Mouse (Mus musculus): ENCODE measurements around the gene Bcas1. TPM values are rescaled to one million over a fixed set of nuclear protein-coding genes. Genes with fewer than 3 reads are reported as not detected.

The Bcas1 gene
- polyA plus RNA-seq, 1 experiment from 2014 or later = 1.8 TPM

- H3K36me3 ChIP-seq (ENCODE audit: control insufficient read depth, insufficient read depth, low read length) = no peaks in the 10 kb centered on the region
- H3K9me3 ChIP-seq (ENCODE audit: control insufficient read depth, low read length) = no peaks in the 10 kb centered on the region
- peak overlapping the region; percentile 31; the same call in 1 of the 2 replicates for H3K9ac ChIP-seq (ENCODE audit: low read depth, low read length)
- H3K27ac ChIP-seq (ENCODE audit: low read depth, low read length) = no peak overlapping the region
- ATAC-seq (ENCODE audit: low FRiP score) (peak; percentile 35; the same call in 1 of the 2 replicates), DNase-seq (ENCODE audit: low spot score) (no peak)
- peak overlapping the region; percentile 34 for H3K4me2 ChIP-seq (replicated peaks; ENCODE audit: low read depth, low read length)
- no peaks in the 10 kb centered on the region; the same call in 1 of the 2 replicates for H3K4me1 ChIP-seq (replicated peaks; ENCODE audit: control insufficient read depth, insufficient read depth, low read length)
- peaks cover 3% of the 10 kb centered on the region; the same call in 1 of the 2 replicates for H3K27me3 ChIP-seq (ENCODE audit: control insufficient read depth, insufficient read depth, low read length)
- H3K4me3 ChIP-seq (ENCODE audit: low read depth, low read length) = peak overlapping the region; percentile 8; the same call in 1 of the 2 replicates
- WGBS = 24% methylated on average over 23 of the region's 23 CpGs
Measured at GRCm38 (mm10) chr2:170410677-170411489, 16.8 kb downstream of the Bcas1 start.

DNA sequence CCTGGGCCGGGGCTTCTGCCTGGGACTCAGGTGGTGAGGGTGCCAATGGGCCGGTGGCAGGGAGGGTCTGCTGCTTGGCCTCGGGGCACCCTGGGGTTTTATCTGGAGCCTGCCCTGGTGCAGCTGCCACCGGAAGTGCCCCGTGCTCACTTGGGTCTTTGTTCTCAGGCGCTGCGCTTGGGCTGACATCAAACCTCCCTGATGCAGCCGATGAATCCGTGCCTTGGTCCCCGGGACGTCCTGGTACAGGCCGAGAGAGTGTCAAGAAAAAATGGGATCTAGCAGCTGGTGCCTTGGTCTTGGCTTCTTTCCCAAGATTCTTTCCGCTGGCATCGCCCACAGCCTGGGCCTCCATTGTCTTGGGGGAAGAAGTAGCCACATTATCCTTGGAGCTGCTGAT lies 21.2 kb downstream of the Bcas1 start:
- Histone ChIP-seq H3K27ac (ENCODE audit: low read depth, low read length) (no peak overlapping the region), H3K36me3 (ENCODE audit: control insufficient read depth, insufficient read depth, low read length) (no peaks in the 10 kb centered on the region), H3K27me3 (ENCODE audit: control insufficient read depth, insufficient read depth, low read length) (peaks cover 3% of the 10 kb centered on the region; the same call in 1 of the 2 replicates), H3K4me2 (replicated peaks; ENCODE audit: low read depth, low read length) (no peak overlapping the region), H3K9ac (ENCODE audit: low read depth, low read length) (no peak overlapping the region), H3K4me3 (ENCODE audit: low read depth, low read length) (no peak overlapping the region), H3K4me1 (replicated peaks; ENCODE audit: control insufficient read depth, insufficient read depth, low read length) (no peaks in the 10 kb centered on the region), H3K9me3 (ENCODE audit: control insufficient read depth, low read length) (no peaks in the 10 kb centered on the region)
- DNase-seq (ENCODE audit: low spot score) = no peak
- 57% methylated on average over 14 of the region's 14 CpGs for WGBS
- ATAC-seq (ENCODE audit: low FRiP score) = no peak

DNA sequence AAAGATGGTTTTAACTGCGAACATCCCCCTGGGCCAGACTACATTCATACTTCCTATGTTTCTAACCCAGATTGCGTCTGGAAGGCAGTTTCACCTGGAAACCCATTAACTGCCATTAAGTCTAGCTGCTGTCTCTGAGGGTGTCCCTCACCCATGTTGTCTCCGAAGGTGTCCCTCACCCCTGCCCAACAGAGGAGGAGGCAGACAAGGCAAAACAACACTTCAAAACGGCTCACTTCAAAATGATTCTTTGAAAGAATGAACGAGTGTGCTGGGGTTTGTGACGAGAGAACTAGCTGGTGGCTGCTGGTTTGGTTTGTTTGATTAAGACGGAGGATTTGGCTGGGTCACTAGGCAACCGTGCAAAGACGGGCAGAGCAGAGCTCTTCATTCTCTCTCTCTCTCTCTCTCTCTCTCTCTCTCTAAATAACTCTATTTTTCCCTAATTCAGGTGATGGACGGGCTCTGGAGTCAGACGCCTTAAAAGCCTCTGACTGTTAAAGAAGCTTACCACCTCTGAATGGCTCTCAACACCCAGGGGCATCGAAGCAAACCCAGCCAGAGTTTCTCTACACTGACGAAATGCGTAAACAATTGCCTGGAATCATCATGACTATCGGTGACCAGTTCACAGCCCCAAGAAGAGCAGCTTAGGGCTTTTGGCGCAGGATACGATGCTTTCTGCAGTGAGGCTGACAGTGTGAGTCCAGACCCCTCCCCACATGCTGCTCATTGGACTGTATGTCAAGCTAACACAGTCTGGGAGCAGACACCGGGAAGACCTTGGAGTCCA lies 22.7 kb downstream of the Bcas1 start:
- H3K27me3 ChIP-seq (ENCODE audit: control insufficient read depth, insufficient read depth, low read length) = peaks cover 3% of the 10 kb centered on the region; the same call in 1 of the 2 replicates
- H3K4me1 ChIP-seq (replicated peaks; ENCODE audit: control insufficient read depth, insufficient read depth, low read length) = no peaks in the 10 kb centered on the region
- no peak overlapping the region for H3K9ac ChIP-seq (ENCODE audit: low read depth, low read length)
- 23% methylated on average over 18 of the region's 18 CpGs for WGBS
- ATAC-seq (ENCODE audit: low FRiP score) (no peak), DNase-seq (ENCODE audit: low spot score) (peak; percentile 28)
- H3K9me3 ChIP-seq (ENCODE audit: control insufficient read depth, low read length) = no peaks in the 10 kb centered on the region
- no peak overlapping the region; the same call in 1 of the 2 replicates for H3K4me2 ChIP-seq (replicated peaks; ENCODE audit: low read depth, low read length)
- no peak overlapping the region for H3K27ac ChIP-seq (ENCODE audit: low read depth, low read length)
- H3K4me3 ChIP-seq (ENCODE audit: low read depth, low read length) = no peak overlapping the region
- H3K36me3 ChIP-seq (ENCODE audit: control insufficient read depth, insufficient read depth, low read length) = no peaks in the 10 kb centered on the region

DNA sequence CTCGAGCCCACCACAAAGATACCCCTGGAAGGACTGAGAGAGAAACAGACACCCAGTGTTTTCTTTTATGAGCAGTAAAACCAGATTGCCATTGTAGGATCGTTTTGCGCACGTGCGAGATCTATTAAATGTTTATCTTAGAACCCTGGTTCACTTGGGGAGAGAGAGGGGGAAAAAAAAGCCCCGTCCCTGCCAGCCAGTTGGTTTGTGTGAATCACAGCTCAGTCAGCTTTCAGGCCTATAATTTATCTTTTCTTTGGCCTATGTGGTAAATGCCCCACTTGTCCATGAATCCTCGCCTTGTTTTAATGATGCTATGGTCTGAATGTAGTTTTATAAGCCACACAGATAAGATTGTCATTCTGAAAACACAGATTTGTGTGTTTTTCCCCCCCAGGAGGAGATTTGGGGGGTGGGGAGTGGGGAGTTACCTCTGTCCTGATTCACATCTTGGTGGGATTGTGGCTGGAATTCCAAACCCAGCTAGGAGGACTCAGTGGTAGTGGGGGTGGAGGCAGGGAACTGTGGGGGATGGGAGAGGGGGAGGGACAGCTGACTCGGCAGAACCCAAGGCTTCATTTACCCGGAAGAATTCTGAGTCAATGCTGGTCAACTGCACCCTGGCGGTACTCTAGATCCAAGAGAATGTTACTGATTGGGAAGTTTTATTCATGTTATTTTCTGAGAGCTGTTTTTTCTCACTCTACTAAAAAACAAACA lies 23.8 kb downstream of the Bcas1 start:
- ATAC-seq (ENCODE audit: low FRiP score) = no peak
- no peaks in the 10 kb centered on the region for H3K4me1 ChIP-seq (replicated peaks; ENCODE audit: control insufficient read depth, insufficient read depth, low read length)
- H3K27me3 ChIP-seq (ENCODE audit: control insufficient read depth, insufficient read depth, low read length) = no peaks in the 10 kb centered on the region
- no peak overlapping the region for H3K4me2 ChIP-seq (replicated peaks; ENCODE audit: low read depth, low read length)
- peak; percentile 30 for DNase-seq (ENCODE audit: low spot score)
- no peak overlapping the region for H3K27ac ChIP-seq (ENCODE audit: low read depth, low read length)
- H3K4me3 ChIP-seq (ENCODE audit: low read depth, low read length) = no peak overlapping the region
- H3K9me3 ChIP-seq (ENCODE audit: control insufficient read depth, low read length) = no peaks in the 10 kb centered on the region
- H3K36me3 ChIP-seq (ENCODE audit: control insufficient read depth, insufficient read depth, low read length) = no peaks in the 10 kb centered on the region
- H3K9ac ChIP-seq (ENCODE audit: low read depth, low read length) = no peak overlapping the region
- WGBS = 43% methylated on average over 10 of the region's 10 CpGs

GRCm38 (mm10) chr2:170401211-170401799 lies 26.3 kb downstream of the Bcas1 start:
- Histone ChIP-seq H3K4me1 (replicated peaks; ENCODE audit: control insufficient read depth, insufficient read depth, low read length) (no peaks in the 10 kb centered on the region), H3K27me3 (ENCODE audit: control insufficient read depth, insufficient read depth, low read length) (no peaks in the 10 kb centered on the region), H3K4me2 (replicated peaks; ENCODE audit: low read depth, low read length) (peak overlapping the region; percentile 45), H3K27ac (ENCODE audit: low read depth, low read length) (no peak overlapping the region), H3K9ac (ENCODE audit: low read depth, low read length) (peak overlapping the region; percentile 47; the same call in 1 of the 2 replicates), H3K4me3 (ENCODE audit: low read depth, low read length) (peak overlapping the region; percentile 25), H3K9me3 (ENCODE audit: control insufficient read depth, low read length) (no peaks in the 10 kb centered on the region), H3K36me3 (ENCODE audit: control insufficient read depth, insufficient read depth, low read length) (no peaks in the 10 kb centered on the region)
- ATAC-seq (ENCODE audit: low FRiP score) = peak; percentile 53; the same call in 1 of the 2 replicates
- DNase-seq (ENCODE audit: low spot score) = peak; percentile 89
- 3% methylated on average over 17 of the region's 17 CpGs for WGBS

DNA sequence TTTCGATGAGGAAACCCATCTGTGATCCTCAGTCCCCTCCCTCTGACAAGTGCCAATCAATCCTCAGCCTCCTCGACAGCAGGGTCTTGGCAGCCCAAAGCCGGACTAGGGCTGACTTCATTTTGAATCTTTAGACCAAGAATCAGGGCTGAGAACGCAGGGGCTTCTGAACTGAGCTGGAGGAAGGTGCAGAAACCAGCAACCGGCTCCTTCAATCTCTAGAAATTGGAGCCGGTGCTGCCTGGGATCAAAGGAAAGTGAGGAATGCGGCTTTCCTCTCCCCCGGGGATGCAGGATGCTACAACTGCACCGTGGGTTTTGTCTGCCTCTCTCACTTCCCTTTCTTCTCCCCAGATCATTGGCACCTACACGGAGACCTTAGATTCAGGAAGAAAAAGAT lies 27.0 kb downstream of the Bcas1 start:
- H3K4me2 ChIP-seq (replicated peaks; ENCODE audit: low read depth, low read length) = peak overlapping the region; percentile 45
- no peak overlapping the region for H3K4me3 ChIP-seq (ENCODE audit: low read depth, low read length)
- no peak for ATAC-seq (ENCODE audit: low FRiP score)

GRCm38 (mm10) chr2:170391994-170392393 lies 35.7 kb downstream of the Bcas1 start:
- Histone ChIP-seq H3K36me3 (ENCODE audit: control insufficient read depth, insufficient read depth, low read length) (no peaks in the 10 kb centered on the region), H3K4me2 (replicated peaks; ENCODE audit: low read depth, low read length) (no peak overlapping the region), H3K9ac (ENCODE audit: low read depth, low read length) (no peak overlapping the region), H3K27ac (ENCODE audit: low read depth, low read length) (no peak overlapping the region), H3K4me1 (replicated peaks; ENCODE audit: control insufficient read depth, insufficient read depth, low read length) (no peaks in the 10 kb centered on the region), H3K9me3 (ENCODE audit: control insufficient read depth, low read length) (no peaks in the 10 kb centered on the region), H3K27me3 (ENCODE audit: control insufficient read depth, insufficient read depth, low read length) (no peaks in the 10 kb centered on the region), H3K4me3 (ENCODE audit: low read depth, low read length) (no peak overlapping the region)
- WGBS = 89% methylated on average over 1 of the region's 1 CpGs
- ATAC-seq (ENCODE audit: low FRiP score) (no peak), DNase-seq (ENCODE audit: low spot score) (no peak)

More for the DNA sequence above, 27.0 kb downstream of the Bcas1 start:
- Histone ChIP-seq H3K9ac (ENCODE audit: low read depth, low read length) (0 out of 2 replicates have a peak overlapping the region, but pooled peaks have one; percentile 15), H3K9me3 (ENCODE audit: control insufficient read depth, low read length) (no peaks in the 10 kb centered on the region), H3K36me3 (ENCODE audit: control insufficient read depth, insufficient read depth, low read length) (no peaks in the 10 kb centered on the region), H3K27me3 (ENCODE audit: control insufficient read depth, insufficient read depth, low read length) (no peaks in the 10 kb centered on the region), H3K4me1 (replicated peaks; ENCODE audit: control insufficient read depth, insufficient read depth, low read length) (no peaks in the 10 kb centered on the region), H3K27ac (ENCODE audit: low read depth, low read length) (no peak overlapping the region)
- peak; percentile 52 for DNase-seq (ENCODE audit: low spot score)
- 5% methylated on average over 10 of the region's 10 CpGs for WGBS

DNA sequence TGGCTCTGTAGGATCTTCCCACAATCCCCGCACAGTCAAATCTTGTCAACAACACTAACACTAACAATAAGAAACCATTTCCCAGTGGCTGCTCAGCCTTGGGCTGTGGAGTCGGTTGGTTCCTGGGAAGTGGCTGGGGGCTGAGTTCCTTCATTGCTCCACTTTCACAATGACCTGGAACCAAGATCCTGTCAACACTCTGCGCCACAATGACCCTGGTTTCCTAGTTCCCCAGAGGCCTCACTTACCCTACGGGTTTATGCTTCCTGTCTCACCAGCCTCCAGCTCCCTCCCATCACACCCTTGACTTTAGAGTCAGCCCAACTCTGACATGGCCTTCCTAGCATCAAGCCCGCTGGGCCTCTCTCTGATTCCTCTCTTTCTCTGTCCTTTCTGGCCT lies 39.3 kb downstream of the Bcas1 start:
- no peaks in the 10 kb centered on the region for H3K27me3 ChIP-seq (ENCODE audit: control insufficient read depth, insufficient read depth, low read length)
- ATAC-seq (ENCODE audit: low FRiP score) (no peak), DNase-seq (ENCODE audit: low spot score) (no peak)
- H3K4me3 ChIP-seq (ENCODE audit: low read depth, low read length) = no peak overlapping the region
- no peaks in the 10 kb centered on the region for H3K4me1 ChIP-seq (replicated peaks; ENCODE audit: control insufficient read depth, insufficient read depth, low read length)
- WGBS = 80% methylated on average over 5 of the region's 5 CpGs
- no peaks in the 10 kb centered on the region for H3K36me3 ChIP-seq (ENCODE audit: control insufficient read depth, insufficient read depth, low read length)
- no peak overlapping the region for H3K27ac ChIP-seq (ENCODE audit: low read depth, low read length)
- H3K4me2 ChIP-seq (replicated peaks; ENCODE audit: low read depth, low read length) = no peak overlapping the region
- no peak overlapping the region for H3K9ac ChIP-seq (ENCODE audit: low read depth, low read length)
- H3K9me3 ChIP-seq (ENCODE audit: control insufficient read depth, low read length) = no peaks in the 10 kb centered on the region
